Mouse (Mus musculus) brain, embryonic 14.5 days (tissue): ENCODE results near the gene Pigf. TPM values are rescaled to one million over a fixed set of nuclear protein-coding genes. Genes with fewer than 3 reads are reported as not detected.

Experiments
- DNase-seq: peaks from one replicate; pipeline ENCODE4 v3.0.0-alpha.2; 2011; ENCODE audit warnings: low read depth
- CTCF ChIP-seq: fragments of 200-500 bp; IDR thresholded peaks from 2 replicates; pipeline ENCODE4 v1.5.1; 2012; ENCODE audit warnings: inconsistent platforms, mild to moderate bottlenecking, moderate library complexity, borderline replicate concordance; ENCODE audit not compliant: insufficient read depth, insufficient read length; ENCODE audit errors: extremely low read depth
- POLR2A ChIP-seq: fragments of 200-500 bp; IDR thresholded peaks from 2 replicates; pipeline ENCODE4 v1.6.1; 2012; ENCODE audit warnings: mild to moderate bottlenecking, inconsistent platforms, borderline replicate concordance; ENCODE audit not compliant: poor library complexity, insufficient read depth, insufficient read length, severe bottlenecking; ENCODE audit errors: extremely low read depth
- polyA plus RNA-seq: library from polyadenylated mRNA; depleted of rRNA; stranded (reverse); fragments of >200 nt; gene quantifications from 2 replicates; pipeline ENCODE4 v1.2.3, GENCODE M21; 2012

The Pigf gene
- polyA plus RNA-seq, 1 experiment = 21.6 TPM

GRCm38 (mm10) chr17:87011301-87012019 lies 13.7 kb downstream of the Pigf start:
- TF ChIP-seq CTCF = no peak
- no peak for TF ChIP-seq POLR2A
- peak; percentile 85 for DNase-seq

- no peak for DNase-seq
- TF ChIP-seq POLR2A (no peak), CTCF (no peak)
These were observed 16.3 kb downstream of the Pigf start for GRCm38 (mm10) chr17:87008950-87009349.

- TF ChIP-seq CTCF = no peak
- TF ChIP-seq POLR2A = no peak
- DNase-seq = no peak
These were observed 27.9 kb downstream of the Pigf start for GRCm38 (mm10) chr17:86997323-86997722.

GRCm38 (mm10) chr17:86991306-86991705 lies 33.9 kb downstream of the Pigf start:
- TF ChIP-seq CTCF (no peak), POLR2A (no peak)

GRCm38 (mm10) chr17:86988601-86989184 lies 36.5 kb downstream of the Pigf start:
- TF ChIP-seq CTCF (no peak), POLR2A (no peak)
- DNase-seq = peak; percentile 64

More at GRCm38 (mm10) chr17:86991306-86991705, 33.9 kb downstream of the Pigf start:
- DNase-seq = no peak

GRCm38 (mm10) chr17:86988161-86988560 lies 37.0 kb downstream of the Pigf start:
- TF ChIP-seq CTCF (no peak), POLR2A (no peak)
- DNase-seq = peak; percentile 12

- DNase-seq = peak; percentile 78
These were observed 38.6 kb downstream of the Pigf start for GRCm38 (mm10) chr17:86986449-86987138.

GRCm38 (mm10) chr17:86982497-86982896 lies 42.7 kb downstream of the Pigf start:
- TF ChIP-seq POLR2A (no peak), CTCF (no peak)
- no peak for DNase-seq

More at GRCm38 (mm10) chr17:86986449-86987138, 38.6 kb downstream of the Pigf start:
- TF ChIP-seq POLR2A (no peak), CTCF (no peak)

GRCm38 (mm10) chr17:86981701-86982100 lies 43.5 kb downstream of the Pigf start:
- no peak for DNase-seq
- no peak for TF ChIP-seq POLR2A
- no peak for TF ChIP-seq CTCF

GRCm38 (mm10) chr17:86981205-86981604 lies 44.0 kb downstream of the Pigf start:
- no peak for DNase-seq
- TF ChIP-seq CTCF (no peak), POLR2A (no peak)

- DNase-seq = no peak
These were observed 46.7 kb downstream of the Pigf start for GRCm38 (mm10) chr17:86978496-86978895.

More at GRCm38 (mm10) chr17:86978496-86978895, 46.7 kb downstream of the Pigf start:
- TF ChIP-seq CTCF (no peak), POLR2A (no peak)
